Mouse (Mus musculus): ENCODE measurements around the gene Pank3.
"Not testable (repeated sequence)": the region's sequence is repeated elsewhere in the genome, so short reads cannot be mapped to it uniquely, and the experiment has no call there.

GRCm38 (mm10) chr11:35792800-35793199 lies 23.5 kb downstream of the Pank3 start:
- TF ChIP-seq CTCF, EP300 (IDR thresholded peaks at IDR 0.05): not testable (repeated sequence)
